Mouse (Mus musculus): ENCODE measurements around the gene Chchd3.

Gene Chchd3

DNA sequence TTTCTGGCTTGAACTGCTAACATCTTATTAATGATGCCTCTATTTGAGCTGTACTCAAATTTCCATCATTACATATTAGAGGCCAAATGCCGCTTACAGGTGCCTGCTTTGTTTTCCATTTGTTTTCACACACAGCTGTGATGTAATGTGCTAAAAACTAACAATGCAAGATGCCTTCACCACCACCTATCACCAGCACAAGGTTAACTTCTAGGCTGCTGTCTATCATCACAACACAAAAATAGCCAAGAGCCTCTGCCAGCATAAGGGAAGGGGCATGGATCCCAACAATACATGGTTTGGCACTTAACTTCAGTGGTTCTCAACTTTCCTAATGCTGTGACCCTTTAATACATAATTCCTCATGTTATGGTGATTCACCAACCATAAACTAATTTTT is 251.3 kb downstream of the Chchd3 start:
- in situ Hi-C loops (cut with MboI; ENCODE audit: low sequenced_read_pairs), result no loop called here

DNA sequence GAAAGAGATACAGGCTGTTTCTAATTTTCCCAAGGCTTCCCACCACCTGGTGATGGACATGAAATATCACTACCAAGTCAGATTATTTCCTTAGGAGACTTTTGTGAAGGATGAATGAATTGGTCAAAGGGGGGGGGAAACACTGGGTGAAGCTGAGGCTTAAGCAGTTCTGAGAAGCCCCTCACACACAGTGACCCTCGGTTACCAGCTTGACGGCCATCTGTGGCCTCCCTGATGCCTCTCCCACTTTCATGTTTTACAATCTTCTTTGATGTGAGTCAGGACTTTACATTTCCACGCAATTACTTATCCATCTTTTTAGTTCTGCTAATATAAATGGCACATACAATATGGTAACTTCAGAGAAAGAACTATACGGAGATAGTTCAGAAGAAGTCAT is 252.3 kb downstream of the Chchd3 start:
- in situ Hi-C loops (cut with MboI; ENCODE audit: low sequenced_read_pairs), result no loop called here

DNA sequence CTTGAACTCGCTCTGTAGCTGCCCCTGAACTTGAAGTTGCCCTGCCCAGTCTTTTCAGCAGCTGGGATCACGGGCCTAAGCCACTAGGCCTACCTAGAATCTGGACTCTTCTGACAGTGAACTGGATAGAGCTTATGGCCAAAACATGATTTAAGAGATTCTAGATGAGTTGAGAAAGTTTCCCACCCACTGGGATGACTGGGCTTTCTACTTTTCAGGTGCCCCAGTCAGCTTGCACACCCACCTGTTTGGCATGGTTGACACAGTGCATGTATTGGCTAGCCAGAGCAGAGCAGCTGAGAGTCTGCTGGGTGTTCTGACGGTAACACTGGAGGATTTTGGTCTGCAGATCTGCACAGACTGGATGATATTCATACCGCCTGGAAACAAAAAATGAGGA is 256.4 kb downstream of the Chchd3 start:
- in situ Hi-C loops (cut with MboI; ENCODE audit: low sequenced_read_pairs), result no loop called here

DNA sequence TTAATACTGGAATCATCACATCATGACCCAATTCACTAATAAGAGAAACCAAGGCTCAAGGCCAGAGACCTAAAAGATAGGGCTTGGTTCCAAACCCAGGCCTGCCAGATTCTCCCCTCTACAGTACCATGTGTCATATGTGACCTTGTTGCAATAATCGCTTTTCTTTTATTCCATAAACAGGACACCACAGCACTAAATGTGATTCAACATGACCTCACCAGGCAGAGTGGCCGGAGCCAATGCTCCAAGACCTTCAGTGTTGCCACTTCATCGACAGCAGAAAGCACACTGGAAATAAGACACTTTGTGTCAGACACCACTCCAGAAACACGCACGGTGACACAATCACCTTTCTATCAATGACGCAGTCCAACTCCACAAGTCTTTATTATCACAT is 258.3 kb downstream of the Chchd3 start:
- in situ Hi-C loops (cut with MboI; ENCODE audit: low sequenced_read_pairs), result no loop called here

DNA sequence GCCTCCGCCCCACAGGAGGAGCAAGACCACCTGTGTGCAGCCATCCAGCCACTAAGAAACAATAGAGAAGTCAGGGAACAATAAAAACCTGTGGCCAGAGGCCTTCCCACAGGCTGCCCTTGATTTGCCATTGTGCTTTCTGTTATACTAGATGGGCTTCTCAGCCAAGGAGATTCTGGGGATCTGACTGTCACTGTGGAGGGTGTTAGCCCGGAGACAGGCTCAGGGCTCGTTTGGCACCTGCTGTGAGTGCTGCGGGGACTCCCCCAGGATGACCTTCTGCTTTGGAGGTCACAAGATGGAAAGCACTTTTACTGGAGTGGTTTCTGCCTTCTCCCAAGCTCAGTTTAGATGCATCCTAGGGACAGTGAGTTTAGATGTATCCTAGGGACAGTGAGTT is 262.5 kb downstream of the Chchd3 start:
- in situ Hi-C loops (cut with MboI; ENCODE audit: low sequenced_read_pairs), result no loop called here

DNA sequence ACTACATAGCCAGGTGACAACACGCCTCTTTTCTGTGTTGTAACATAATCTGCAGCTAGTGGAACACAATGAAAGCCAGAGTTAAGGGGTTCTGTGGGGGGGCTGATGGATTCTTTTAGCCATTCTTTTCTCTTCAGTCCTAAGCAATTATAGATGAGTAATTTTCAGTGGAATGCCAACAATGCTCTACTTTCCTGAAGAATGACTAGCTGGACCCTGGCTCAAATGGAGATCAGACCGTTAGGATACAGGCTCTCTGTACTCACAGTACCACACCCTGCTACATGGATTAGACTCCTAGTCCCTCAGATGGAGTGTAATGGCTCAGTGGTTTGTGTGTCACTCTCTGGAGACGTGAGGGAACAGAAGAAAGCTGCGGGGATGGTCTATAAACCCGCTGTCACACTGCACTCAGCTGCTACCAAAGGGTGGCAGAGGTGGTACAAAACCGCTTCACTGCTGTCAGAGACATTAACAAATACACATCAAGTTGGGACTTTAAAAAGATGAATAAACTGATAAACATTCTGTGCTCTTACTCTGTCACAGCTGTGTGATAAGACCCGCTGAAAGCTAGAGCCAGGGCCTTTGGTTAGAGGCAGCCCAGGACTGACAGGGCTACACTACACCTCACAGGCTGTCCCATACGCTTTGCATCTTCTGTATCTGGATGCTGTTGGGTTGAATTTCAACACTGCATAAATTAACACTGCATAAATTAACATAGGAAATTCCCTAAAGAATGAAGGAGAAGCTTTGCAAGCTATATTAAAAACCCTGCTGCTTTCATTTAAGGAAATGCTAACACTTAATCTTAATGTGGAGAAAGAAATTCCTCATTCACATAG is 264.2 kb downstream of the Chchd3 start:
- in situ Hi-C loops (cut with MboI; ENCODE audit: low sequenced_read_pairs), result no loop called here

DNA sequence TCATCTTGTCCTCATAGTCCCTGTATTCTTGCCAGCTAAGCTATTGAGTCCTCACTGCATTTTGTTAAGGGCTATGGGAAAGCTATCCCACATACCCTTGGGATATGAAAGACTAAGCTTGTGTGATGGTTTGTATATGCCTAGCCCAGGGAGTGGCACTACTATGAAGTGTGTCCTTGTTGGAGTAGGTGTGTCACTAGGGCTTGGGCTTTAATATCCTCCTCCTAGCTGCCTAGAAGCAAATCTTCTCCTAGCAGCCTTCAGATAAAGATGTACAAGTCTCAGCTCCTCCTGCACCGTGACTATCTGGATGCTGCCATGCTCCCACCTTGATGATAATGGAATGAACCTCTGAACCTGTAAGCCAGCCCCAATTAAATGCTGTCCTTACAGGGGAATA is 266.5 kb downstream of the Chchd3 start:
- in situ Hi-C loops (cut with MboI; ENCODE audit: low sequenced_read_pairs), result no loop called here

DNA sequence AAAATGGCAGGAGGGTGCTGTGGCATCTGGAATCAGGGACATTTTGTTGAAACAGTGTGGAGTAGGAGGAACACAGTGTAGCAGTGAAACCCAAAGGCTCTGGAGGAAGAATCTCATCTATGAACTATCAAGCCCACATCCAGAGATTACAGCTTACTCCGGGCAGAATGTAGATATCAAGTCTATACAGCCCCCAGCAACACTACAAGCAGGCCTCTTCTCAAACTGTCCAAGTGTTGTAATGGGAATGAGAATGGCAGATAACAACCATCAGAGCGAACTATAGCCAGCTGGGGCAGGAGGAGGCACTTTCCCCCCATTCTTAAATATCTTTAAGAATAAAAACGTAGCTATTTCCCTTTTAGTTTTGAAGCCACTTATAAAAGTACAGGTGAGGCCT is 266.9 kb downstream of the Chchd3 start:
- in situ Hi-C loops (cut with MboI; ENCODE audit: low sequenced_read_pairs), result no loop called here

DNA sequence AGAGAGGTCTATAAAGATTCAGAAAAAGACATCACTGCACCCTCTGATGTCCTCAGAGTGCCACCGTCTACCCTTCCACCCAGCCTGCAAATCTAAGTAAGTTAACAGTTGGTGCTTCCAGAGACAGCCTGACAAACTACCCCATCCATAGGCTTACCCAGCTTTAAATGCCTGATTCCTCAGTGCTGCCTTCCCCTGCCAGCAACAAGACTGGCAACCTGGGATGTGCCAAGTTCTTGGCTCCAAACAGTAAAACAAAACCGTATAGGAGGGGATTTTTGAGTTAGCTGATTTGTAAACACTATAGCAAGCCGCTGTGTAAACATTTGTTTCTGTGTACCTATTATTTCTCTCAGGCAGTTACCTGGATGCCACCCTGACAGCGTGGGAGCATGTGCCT is 269.6 kb downstream of the Chchd3 start:
- in situ Hi-C loops (cut with MboI; ENCODE audit: low sequenced_read_pairs), result no loop called here

DNA sequence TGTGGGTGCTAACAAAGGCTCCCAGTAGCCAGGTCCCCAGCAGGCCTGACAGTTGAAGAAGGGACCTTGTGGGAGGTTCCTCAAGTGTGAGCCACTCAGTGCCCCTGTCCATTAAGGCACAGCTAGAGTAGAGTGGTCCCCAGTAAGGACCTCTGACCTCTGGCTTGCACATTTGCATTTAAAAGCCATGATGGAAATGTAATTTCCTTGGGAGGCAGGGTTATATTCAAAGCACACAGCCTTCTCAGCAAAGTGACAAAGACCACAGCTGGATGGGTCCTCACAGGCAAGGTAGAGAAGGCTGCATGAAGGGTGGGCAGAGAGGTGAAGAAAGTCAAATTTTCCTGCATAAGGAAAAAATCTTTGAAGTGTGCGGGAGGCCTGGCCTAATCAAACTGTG is 272.7 kb downstream of the Chchd3 start:
- in situ Hi-C loops (cut with MboI; ENCODE audit: low sequenced_read_pairs), result no loop called here

DNA sequence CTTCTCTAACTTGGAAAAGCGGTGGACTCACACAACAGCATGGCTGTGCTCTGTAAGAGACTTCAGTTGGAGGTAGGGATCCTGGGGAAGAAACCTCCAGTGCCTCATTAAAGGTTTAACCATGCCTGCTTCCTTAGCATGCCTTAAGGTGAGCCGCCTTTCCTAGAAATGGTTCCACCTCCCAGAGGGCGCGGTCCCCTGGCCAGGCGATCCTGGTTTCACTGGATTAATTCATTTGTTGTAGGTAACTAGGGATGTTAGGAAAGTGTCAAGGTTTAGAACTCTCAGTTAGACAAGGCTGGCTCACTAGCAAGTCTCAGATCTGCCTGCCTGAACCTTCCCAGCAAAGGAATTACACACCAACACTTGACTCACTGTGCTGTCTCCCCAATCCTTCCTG is 273.9 kb downstream of the Chchd3 start:
- in situ Hi-C loops (cut with MboI; ENCODE audit: low sequenced_read_pairs), result no loop called here

DNA sequence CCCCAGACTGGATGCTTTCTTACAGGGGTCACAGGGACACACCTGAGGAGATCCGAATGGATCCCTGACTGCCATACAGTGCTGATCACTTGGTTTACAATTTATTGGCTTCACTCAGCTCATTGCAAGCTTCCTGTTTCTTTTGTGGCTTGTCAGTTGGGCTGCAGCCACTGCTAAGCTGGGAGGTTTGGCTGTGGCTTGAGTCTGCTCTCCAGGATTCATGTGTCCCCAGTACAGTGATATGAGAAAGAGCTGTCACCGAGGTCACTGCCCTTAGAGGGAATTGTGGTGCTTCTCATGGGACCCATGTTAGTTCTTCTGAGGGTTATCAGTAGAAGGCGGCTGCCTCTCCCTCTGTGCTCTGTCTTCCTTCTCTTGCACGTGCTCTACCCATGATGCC is 277.0 kb downstream of the Chchd3 start:
- in situ Hi-C loops (cut with MboI; ENCODE audit: low sequenced_read_pairs), result no loop called here

DNA sequence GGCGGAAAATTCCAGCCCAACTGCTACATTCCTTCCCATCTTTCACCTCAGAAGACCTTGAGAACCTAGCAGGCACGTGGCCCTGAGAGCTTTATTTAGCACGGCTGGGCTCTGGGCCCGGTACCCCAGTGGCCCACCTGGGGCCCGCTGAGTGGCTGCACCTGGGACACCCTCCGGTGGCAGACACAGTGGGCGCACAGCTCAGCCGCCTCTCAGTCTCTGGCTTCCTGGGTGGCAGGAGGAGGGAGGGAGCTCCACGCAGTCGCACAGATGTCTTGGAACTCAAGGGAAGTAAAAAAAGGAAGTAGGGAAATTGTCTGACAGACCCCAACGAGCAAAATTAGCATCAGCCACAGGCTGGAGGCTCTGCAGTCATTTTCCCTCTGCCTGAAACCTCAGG is 279.5 kb downstream of the Chchd3 start:
- in situ Hi-C loops (cut with MboI; ENCODE audit: low sequenced_read_pairs), result no loop called here

DNA sequence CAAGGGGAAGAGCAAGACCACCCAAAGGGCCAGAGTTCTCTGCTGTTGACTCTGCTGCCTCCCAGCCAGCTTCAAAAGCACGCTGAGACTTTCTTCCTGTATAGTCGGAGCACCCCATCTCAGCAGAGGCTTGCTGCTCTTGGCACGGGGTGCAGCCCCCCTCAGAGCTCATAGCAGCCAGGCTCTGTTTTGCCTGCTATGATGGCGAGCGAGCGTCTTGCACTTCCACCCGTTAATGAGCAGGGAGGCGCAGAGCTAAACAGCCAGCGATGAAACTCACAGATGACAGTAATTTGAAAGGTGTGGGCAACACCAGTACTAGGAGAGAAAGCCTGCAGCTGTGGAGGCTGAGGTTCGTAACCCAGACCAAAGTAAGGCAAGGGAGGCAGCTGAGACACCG is 283.7 kb downstream of the Chchd3 start:
- in situ Hi-C loops (cut with MboI; ENCODE audit: low sequenced_read_pairs), result no loop called here

DNA sequence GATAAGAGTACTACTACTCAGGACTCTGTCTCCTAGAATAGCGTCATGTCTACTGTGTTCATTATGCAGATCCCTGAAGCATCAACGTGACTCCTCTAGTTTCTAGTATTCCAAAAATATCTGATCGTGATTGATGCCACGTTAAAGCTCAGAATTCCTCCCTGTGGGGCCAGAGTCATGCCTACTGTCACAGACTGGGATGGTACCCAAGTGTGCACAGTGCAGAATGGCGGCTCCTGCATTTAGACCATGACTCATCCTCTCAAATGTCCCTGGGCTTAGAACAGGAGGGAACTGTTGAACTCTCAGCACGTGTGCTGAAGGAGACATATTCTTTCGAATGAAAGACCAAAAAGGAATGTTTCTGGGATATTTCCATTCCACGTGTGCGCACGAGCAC is 305.5 kb downstream of the Chchd3 start:
- in situ Hi-C loops (cut with MboI; ENCODE audit: low sequenced_read_pairs), result no loop called here

DNA sequence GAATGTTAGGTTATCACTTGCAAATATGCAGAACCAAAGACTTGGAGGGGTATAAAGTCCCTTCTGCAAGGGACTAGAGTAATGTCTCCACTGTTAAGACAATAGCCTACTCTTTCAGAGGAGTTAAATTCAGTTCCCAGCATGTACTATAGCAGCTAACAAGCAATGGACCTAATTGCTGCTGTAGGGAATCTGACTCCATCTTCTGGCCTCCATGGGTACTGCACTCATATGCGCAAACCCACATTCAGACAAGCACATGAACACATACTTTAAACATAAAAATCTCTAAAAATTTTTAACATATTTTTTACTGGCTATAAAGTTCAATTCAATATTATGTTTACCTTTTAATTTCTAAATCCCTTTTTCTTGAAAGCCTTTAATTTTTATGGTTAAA is 310.2 kb downstream of the Chchd3 start:
- in situ Hi-C loops (cut with MboI; ENCODE audit: low sequenced_read_pairs), result no loop called here

DNA sequence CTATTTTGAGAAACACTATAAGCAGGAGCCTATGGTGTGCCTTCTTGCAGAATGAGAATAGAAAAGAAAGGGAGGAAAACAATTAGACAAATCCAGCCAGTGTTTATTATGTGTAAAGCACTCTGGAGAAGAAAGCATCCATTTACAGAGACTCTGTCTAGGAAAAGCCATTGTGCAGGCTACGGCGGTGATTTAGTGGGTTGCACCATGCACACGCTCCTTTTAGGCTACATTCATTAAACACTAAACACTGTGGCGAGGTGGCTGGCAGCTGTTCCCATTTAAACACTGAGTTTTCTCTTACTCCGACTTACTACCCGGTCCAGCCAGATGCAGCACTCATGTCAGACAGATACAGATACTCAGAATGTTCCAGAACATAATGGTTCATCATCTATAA is 311.3 kb downstream of the Chchd3 start:
- in situ Hi-C loops (cut with MboI; ENCODE audit: low sequenced_read_pairs), result no loop called here

DNA sequence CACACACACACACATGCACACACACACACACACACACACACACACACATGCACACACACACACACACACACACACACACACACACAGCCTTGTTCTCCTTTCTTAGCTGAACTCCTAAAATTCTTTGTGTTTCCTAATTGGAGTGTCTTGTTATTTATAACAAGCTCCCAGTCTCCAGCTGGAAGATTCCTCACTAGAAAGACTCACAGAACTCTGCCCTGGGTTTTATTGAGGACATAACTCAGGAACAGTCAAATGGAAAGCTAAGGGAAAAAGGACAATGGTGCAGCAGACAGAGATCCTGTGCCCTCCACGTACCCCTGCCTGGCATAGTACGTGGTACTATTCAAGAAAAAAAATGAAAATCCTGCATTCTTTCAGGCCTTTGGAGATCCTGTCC is 312.7 kb downstream of the Chchd3 start:
- in situ Hi-C loops (cut with MboI; ENCODE audit: low sequenced_read_pairs), result no loop called here

All from CH12F3 (cell line).